Mouse (Mus musculus): ENCODE data around the gene Pnma5.

- TF ChIP-seq CTCF (IDR thresholded peaks at IDR 0.05) = no peak
- TF ChIP-seq EP300 (IDR thresholded peaks at IDR 0.05; ENCODE audit: insufficient read depth, low read depth, low read length) = no peak
- no peak for TF ChIP-seq POLR2A (IDR thresholded peaks at IDR 0.05; ENCODE audit: insufficient read depth, low read depth, low read length)
Measured at GRCm38 (mm10) chrX:73062323-73062722, 25.4 kb upstream of the Pnma5 start.

All from heart, adult 2 months (tissue).